Mouse (Mus musculus) testis, postnatal 10 days (tissue): Measurements from ENCODE around the gene Slc7a8.
A peak's percentile ranks its signal among the peaks of the same experiment; 100 is the strongest.

Source experiments
- DNase-seq: peaks from one replicate; pipeline ENCODE4 v3.0.0; 2021; ENCODE audit warnings: low spot score

Slc7a8 gene

GRCm38 (mm10) chr14:54701298-54701697 lies 80.4 kb downstream of the Slc7a8 start:
- DNase-seq, result peak; percentile 93

- DNase-seq, result no peak
These were observed 82.2 kb downstream of the Slc7a8 start for GRCm38 (mm10) chr14:54699586-54699985.

- no peak for DNase-seq
These were observed 83.0 kb downstream of the Slc7a8 start, which contains the start of gene Gm29776 for GRCm38 (mm10) chr14:54698733-54699132. Gene Gm29776 (minus strand): TSS chr14:54698833.

- no peak for DNase-seq
These were observed 85.0 kb downstream of the Slc7a8 start for GRCm38 (mm10) chr14:54696752-54697151.

GRCm38 (mm10) chr14:54695042-54695441 lies 86.7 kb downstream of the Slc7a8 start:
- DNase-seq, result no peak

GRCm38 (mm10) chr14:54687251-54687650 lies 94.5 kb downstream of the Slc7a8 start:
- DNase-seq, result no peak

- peak; percentile 100 for DNase-seq
These were observed 95.1 kb downstream of the Slc7a8 start, which contains the start of gene Acin1 for GRCm38 (mm10) chr14:54686522-54687143. Gene Acin1 (minus strand): TSS chr14:54686931.

- no peak for DNase-seq
These were observed 95.7 kb downstream of the Slc7a8 start, which contains the start of gene 1700123O20Rik for GRCm38 (mm10) chr14:54686063-54686521. Gene 1700123O20Rik (plus strand): TSS chr14:54686216.

GRCm38 (mm10) chr14:54685471-54685870 lies 96.3 kb downstream of the Slc7a8 start:
- no peak for DNase-seq

- DNase-seq, result no peak
These were observed 99.3 kb downstream of the Slc7a8 start for GRCm38 (mm10) chr14:54682396-54682795.

GRCm38 (mm10) chr14:54678657-54679304 lies 103.0 kb downstream of the Slc7a8 start:
- no peak for DNase-seq

GRCm38 (mm10) chr14:54676290-54676689 lies 105.5 kb downstream of the Slc7a8 start:
- no peak for DNase-seq

- no peak for DNase-seq
These were observed 107.4 kb downstream of the Slc7a8 start for GRCm38 (mm10) chr14:54674317-54674716.
